Mouse (Mus musculus): ENCODE data around the gene Cd164l2. TPM values are rescaled to one million over a fixed set of nuclear protein-coding genes. Genes with fewer than 3 reads are reported as not detected.

Cd164l2 gene
- polyA plus RNA-seq, 1 experiment from 2014 or later: 0.23 TPM

DNA sequence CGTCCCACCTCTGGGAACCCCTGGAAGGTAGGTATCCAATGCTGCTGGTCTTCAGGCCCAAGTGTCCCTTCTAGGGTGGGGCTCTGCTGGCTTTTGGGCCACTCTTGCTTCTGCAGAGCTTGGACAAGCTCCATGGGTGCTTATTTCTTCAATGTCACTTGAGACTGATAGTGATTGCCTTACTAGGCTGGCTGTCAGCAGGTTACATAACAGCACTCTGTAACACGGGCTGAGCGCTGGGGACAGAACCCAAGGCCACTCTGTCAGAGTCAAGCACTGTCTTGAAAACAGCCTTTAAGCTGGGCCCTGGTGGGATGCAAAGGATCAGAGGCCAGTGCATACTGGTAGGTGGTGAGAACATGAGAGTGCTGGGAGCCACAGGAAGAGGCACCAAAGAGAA, 53.4 kb downstream of the Cd164l2 start:
- H3K9me3 ChIP-seq (ENCODE audit: control insufficient read depth, low read length): peaks cover 3% of the 10 kb centered on the region; the same call in 1 of the 2 replicates
- ATAC-seq (ENCODE audit: low FRiP score) (no peak), DNase-seq (ENCODE audit: low spot score, missing footprints) (no peak)
- H3K4me3 ChIP-seq (ENCODE audit: low read depth, low read length): no peak overlapping the region
- H3K4me1 ChIP-seq (ENCODE audit: control insufficient read depth, insufficient read depth, low read length): no peaks in the 10 kb centered on the region
- no peak overlapping the region for H3K4me2 ChIP-seq
- peaks cover 45% of the 10 kb centered on the region for H3K36me3 ChIP-seq (ENCODE audit: control insufficient read depth, insufficient read depth, low read length)
- WGBS: 99% methylated on average over 3 of the region's 3 CpGs
- H3K27ac ChIP-seq (ENCODE audit: low read depth, low read length): no peak overlapping the region
- H3K9ac ChIP-seq (ENCODE audit: low read length): no peak overlapping the region
- no peaks in the 10 kb centered on the region for H3K27me3 ChIP-seq (ENCODE audit: control insufficient read depth, insufficient read depth, low read length)

- DNase-seq (ENCODE audit: low spot score, missing footprints) (no peak), ATAC-seq (ENCODE audit: low FRiP score) (no peak)
- Histone ChIP-seq H3K27ac (ENCODE audit: low read depth, low read length) (no peak overlapping the region), H3K27me3 (ENCODE audit: control insufficient read depth, insufficient read depth, low read length) (no peaks in the 10 kb centered on the region), H3K36me3 (ENCODE audit: control insufficient read depth, insufficient read depth, low read length) (peaks cover 45% of the 10 kb centered on the region), H3K4me2 (no peak overlapping the region), H3K9ac (ENCODE audit: low read length) (no peak overlapping the region), H3K9me3 (ENCODE audit: control insufficient read depth, low read length) (peaks cover 3% of the 10 kb centered on the region; the same call in 1 of the 2 replicates), H3K4me3 (ENCODE audit: low read depth, low read length) (no peak overlapping the region), H3K4me1 (ENCODE audit: control insufficient read depth, insufficient read depth, low read length) (no peaks in the 10 kb centered on the region)
- 94% methylated on average over 4 of the region's 4 CpGs for WGBS
These were observed 53.8 kb downstream of the Cd164l2 start for GRCm38 (mm10) chr4:133265759-133266158.

DNA sequence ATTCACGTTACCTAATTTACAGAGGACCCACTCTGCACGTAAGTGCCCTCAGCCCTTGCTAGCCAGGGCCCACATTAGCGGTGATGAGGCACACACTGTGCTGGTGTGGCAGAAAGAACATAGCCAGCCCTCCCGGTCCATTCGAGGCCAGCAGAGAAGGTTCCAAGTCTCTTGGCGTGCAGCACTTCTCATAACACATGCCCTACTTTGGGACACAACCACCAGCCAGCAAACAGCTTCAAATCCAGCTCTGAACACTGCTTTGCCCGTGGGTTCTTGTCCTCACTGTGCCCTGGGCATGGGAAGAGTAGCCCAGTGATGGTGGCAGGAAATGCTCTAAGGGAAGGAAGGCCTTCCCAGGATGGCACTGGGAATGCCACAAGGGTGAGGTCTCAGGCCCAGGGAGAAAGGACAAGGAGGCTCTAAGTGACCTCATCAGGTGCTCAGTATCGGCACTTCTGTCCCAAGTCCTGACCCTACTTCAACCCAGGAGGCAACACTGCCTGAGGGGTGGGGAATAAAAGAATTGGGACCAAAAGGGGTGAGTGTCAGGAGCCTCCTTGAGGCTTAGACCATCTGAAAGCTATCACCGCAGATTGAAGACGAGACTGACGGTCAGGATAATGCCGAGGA, 54.4 kb downstream of the Cd164l2 start:
- H3K4me3 ChIP-seq (ENCODE audit: low read depth, low read length): no peak overlapping the region
- H3K27me3 ChIP-seq (ENCODE audit: control insufficient read depth, insufficient read depth, low read length): no peaks in the 10 kb centered on the region
- H3K4me2 ChIP-seq: no peak overlapping the region
- no peak overlapping the region for H3K27ac ChIP-seq (ENCODE audit: low read depth, low read length)
- H3K4me1 ChIP-seq (ENCODE audit: control insufficient read depth, insufficient read depth, low read length): no peaks in the 10 kb centered on the region
- no peak for ATAC-seq (ENCODE audit: low FRiP score)
- H3K36me3 ChIP-seq (ENCODE audit: control insufficient read depth, insufficient read depth, low read length): peaks cover 45% of the 10 kb centered on the region
- peaks cover 3% of the 10 kb centered on the region; the same call in 1 of the 2 replicates for H3K9me3 ChIP-seq (ENCODE audit: control insufficient read depth, low read length)
- H3K9ac ChIP-seq (ENCODE audit: low read length): no peak overlapping the region
- 94% methylated on average over 12 of the region's 12 CpGs for WGBS
- no peak for DNase-seq (ENCODE audit: low spot score, missing footprints)

GRCm38 (mm10) chr4:133268931-133269330, 57.0 kb downstream of the Cd164l2 start:
- ATAC-seq (ENCODE audit: low FRiP score) (no peak), DNase-seq (ENCODE audit: low spot score, missing footprints) (no peak)
- Histone ChIP-seq H3K36me3 (ENCODE audit: control insufficient read depth, insufficient read depth, low read length) (peaks cover 45% of the 10 kb centered on the region), H3K4me2 (no peak overlapping the region), H3K27ac (ENCODE audit: low read depth, low read length) (no peak overlapping the region), H3K27me3 (ENCODE audit: control insufficient read depth, insufficient read depth, low read length) (no peaks in the 10 kb centered on the region), H3K9ac (ENCODE audit: low read length) (no peak overlapping the region), H3K9me3 (ENCODE audit: control insufficient read depth, low read length) (peaks cover 3% of the 10 kb centered on the region; the same call in 1 of the 2 replicates), H3K4me1 (ENCODE audit: control insufficient read depth, insufficient read depth, low read length) (no peaks in the 10 kb centered on the region), H3K4me3 (ENCODE audit: low read depth, low read length) (no peak overlapping the region)
- 96% methylated on average over 3 of the region's 3 CpGs for WGBS

GRCm38 (mm10) chr4:133269596-133269995, 57.7 kb downstream of the Cd164l2 start:
- DNase-seq (ENCODE audit: low spot score, missing footprints) (no peak), ATAC-seq (ENCODE audit: low FRiP score) (no peak)
- Histone ChIP-seq H3K4me2 (no peak overlapping the region), H3K27ac (ENCODE audit: low read depth, low read length) (no peak overlapping the region), H3K36me3 (ENCODE audit: control insufficient read depth, insufficient read depth, low read length) (peaks cover 40% of the 10 kb centered on the region), H3K9me3 (ENCODE audit: control insufficient read depth, low read length) (no peaks in the 10 kb centered on the region), H3K4me3 (ENCODE audit: low read depth, low read length) (no peak overlapping the region), H3K4me1 (ENCODE audit: control insufficient read depth, insufficient read depth, low read length) (no peaks in the 10 kb centered on the region), H3K27me3 (ENCODE audit: control insufficient read depth, insufficient read depth, low read length) (no peaks in the 10 kb centered on the region), H3K9ac (ENCODE audit: low read length) (no peak overlapping the region)
- 95% methylated on average over 3 of the region's 3 CpGs for WGBS

- Histone ChIP-seq H3K4me1 (ENCODE audit: control insufficient read depth, insufficient read depth, low read length) (no peaks in the 10 kb centered on the region), H3K4me3 (ENCODE audit: low read depth, low read length) (no peak overlapping the region), H3K27ac (ENCODE audit: low read depth, low read length) (no peak overlapping the region), H3K9ac (ENCODE audit: low read length) (no peak overlapping the region), H3K27me3 (ENCODE audit: control insufficient read depth, insufficient read depth, low read length) (no peaks in the 10 kb centered on the region), H3K4me2 (no peak overlapping the region), H3K9me3 (ENCODE audit: control insufficient read depth, low read length) (no peaks in the 10 kb centered on the region), H3K36me3 (ENCODE audit: control insufficient read depth, insufficient read depth, low read length) (peaks cover 28% of the 10 kb centered on the region)
- WGBS: 89% methylated on average over 9 of the region's 9 CpGs
- DNase-seq (ENCODE audit: low spot score, missing footprints) (no peak), ATAC-seq (ENCODE audit: low FRiP score) (no peak)
These were observed 59.0 kb downstream of the Cd164l2 start for GRCm38 (mm10) chr4:133270929-133271328.

Small RNA genes within 50 kb of the gene (microRNA-seq; reads per million reads assigned to microRNA genes)
- 0.76 reads per million for gene Mir7017

Other genes starting within 250 kb of the Cd164l2 start
- not detected in 2 replicates for gene Fgr, start 238.0 kb upstream of the Cd164l2 start, polyA plus RNA-seq (2014; fragmentation: Nextera tagmentation; extraction: Ambion mirVana)
- gene Ahdc1, start 200.9 kb upstream of the Cd164l2 start, polyA plus RNA-seq (2014; fragmentation: Nextera tagmentation; extraction: Ambion mirVana): 4.9 and 5.3 TPM in 2 replicates
- gene Wasf2, start 81.6 kb upstream of the Cd164l2 start, polyA plus RNA-seq (2014; fragmentation: Nextera tagmentation; extraction: Ambion mirVana): 38.3 and 40.1 TPM in 2 replicates
- 0.10 and 0.55 TPM in 2 replicates for gene Gpr3, start 405 bp downstream of the Cd164l2 start, polyA plus RNA-seq (2014; fragmentation: Nextera tagmentation; extraction: Ambion mirVana)
- gene Map3k6, start 28.7 kb downstream of the Cd164l2 start, polyA plus RNA-seq (2014; fragmentation: Nextera tagmentation; extraction: Ambion mirVana): 1.3 and 2.0 TPM in 2 replicates
- gene Sytl1, start 51.0 kb downstream of the Cd164l2 start, polyA plus RNA-seq (2014; fragmentation: Nextera tagmentation; extraction: Ambion mirVana): 0.37 and 0.83 TPM in 2 replicates
- 71.2 and 82.0 TPM in 2 replicates for gene Tmem222, start 65.7 kb downstream of the Cd164l2 start, polyA plus RNA-seq (2014; fragmentation: Nextera tagmentation; extraction: Ambion mirVana)
- 21.0 and 22.2 TPM in 2 replicates for gene Wdtc1, start 141.3 kb downstream of the Cd164l2 start, polyA plus RNA-seq (2014; fragmentation: Nextera tagmentation; extraction: Ambion mirVana)
- gene Slc9a1, start 157.6 kb downstream of the Cd164l2 start, polyA plus RNA-seq (2014; fragmentation: Nextera tagmentation; extraction: Ambion mirVana): 4.6 and 5.6 TPM in 2 replicates

All from midbrain, embryonic 11.5 days (tissue).